Mouse (Mus musculus) kidney, adult 2 months (tissue): ENCODE data around the gene Cdon.

Source experiments
- CTCF ChIP-seq: fragments of 200-500 bp; conservative IDR thresholded peaks from 2 replicates; pipeline ENCODE4 v1.5.1; 2011; ENCODE audit warnings: low read depth, mild to moderate bottlenecking, control low read depth, low read length, moderate library complexity, mixed read lengths; ENCODE audit not compliant: insufficient read depth, insufficient read length
- POLR2A ChIP-seq: fragments of 200-500 bp; IDR thresholded peaks from one replicate; pipeline ENCODE4 v1.6.1; 2011; ENCODE audit warnings: low read depth, low read length, control low read depth

DNA sequence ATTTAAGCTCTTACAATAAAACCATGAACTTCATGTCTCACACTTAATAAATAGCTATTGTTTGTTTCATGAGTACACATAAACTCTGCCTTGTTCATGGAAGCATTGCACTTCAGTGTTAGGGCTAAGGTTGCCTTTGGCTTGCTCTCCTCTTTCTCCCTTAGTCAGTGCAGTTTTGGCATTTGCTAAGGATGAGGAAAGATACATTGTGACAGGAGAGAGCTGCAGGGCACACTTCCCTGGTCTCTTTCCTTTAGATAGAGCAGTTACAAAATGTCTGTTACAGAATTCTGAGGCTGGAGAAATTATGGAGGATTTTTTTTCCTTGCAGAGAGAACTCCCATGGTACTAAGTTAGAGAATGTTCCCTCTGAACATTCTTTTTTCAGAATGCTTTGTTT, 18.8 kb downstream of the Cdon start:
- no peak for TF ChIP-seq CTCF
- no peak for TF ChIP-seq POLR2A
